Mouse (Mus musculus): Measurements from ENCODE around the gene Efemp2.

DNA sequence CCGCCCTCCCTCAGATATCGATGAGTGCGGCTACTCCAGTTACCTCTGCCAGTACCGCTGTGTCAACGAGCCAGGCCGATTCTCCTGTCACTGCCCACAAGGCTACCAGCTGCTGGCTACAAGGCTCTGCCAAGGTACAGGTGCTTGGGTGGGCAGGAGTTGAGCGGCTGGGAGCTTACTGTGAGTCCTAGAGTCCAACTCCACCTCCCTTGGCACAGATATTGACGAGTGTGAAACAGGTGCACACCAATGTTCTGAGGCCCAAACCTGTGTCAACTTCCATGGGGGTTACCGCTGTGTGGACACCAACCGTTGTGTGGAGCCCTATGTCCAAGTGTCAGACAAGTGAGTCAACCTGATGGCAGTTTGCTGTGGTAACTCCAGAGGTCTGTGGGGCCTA lies 6.3 kb downstream of the Efemp2 start:
- TF ChIP-seq GATA1 (IDR thresholded peaks at IDR 0.05; ENCODE audit: low read length) (no peak), TAL1 (IDR thresholded peaks at IDR 0.05; ENCODE audit: low read length) (no peak)

Data from erythroblast, embryonic 14.5 days (primary cell).